Mouse (Mus musculus) hindbrain, embryonic 15.5 days (tissue): ENCODE measurements at regions not wholly inside any gene's neighbourhood (a gene's known extent, or its start where the extent isn't known, plus 50 kb on each side); places are given as distances from the start of the nearest gene placed in this dataset.

Source experiments
- ATAC-seq: fragments of 200-750 bp; cut with Nextera tagmentation; 2 replicates; pipeline ENCODE4 v1.8.0; 2017; ENCODE audit warnings: low read depth, moderate number of reproducible peaks, moderate TSS enrichment; ENCODE audit not compliant: low FRiP score
- H3K27ac ChIP-seq: fragments of 300-500 bp; sonication (generic); replicated peaks from 2 replicates; pipeline ENCODE4 v1.5.1; 2015; ENCODE audit warnings: mild to moderate bottlenecking, inconsistent platforms
- H3K27me3 ChIP-seq: fragments of 300-500 bp; sonication (generic); 2 replicates; pipeline ENCODE4 v1.6.1; 2015; ENCODE audit warnings: control low read depth, inconsistent platforms
- H3K36me3 ChIP-seq: fragments of 300-500 bp; sonication (generic); 2 replicates; pipeline ENCODE4 v1.6.1; 2015; ENCODE audit warnings: control low read depth, inconsistent platforms
- H3K4me1 ChIP-seq: fragments of 300-500 bp; sonication (generic); replicated peaks from 2 replicates; pipeline ENCODE4 v1.6.1; 2015; ENCODE audit warnings: control low read depth, inconsistent platforms
- H3K4me2 ChIP-seq: fragments of 300-500 bp; sonication (generic); 2 replicates; pipeline ENCODE4 v1.6.1; 2015; ENCODE audit warnings: moderate library complexity, mild to moderate bottlenecking, inconsistent platforms
- H3K4me3 ChIP-seq: fragments of 300-500 bp; sonication (generic); 2 replicates; pipeline ENCODE4 v1.5.1; 2015; ENCODE audit warnings: mild to moderate bottlenecking, inconsistent platforms
- H3K9ac ChIP-seq: fragments of 300-500 bp; sonication (generic); 2 replicates; pipeline ENCODE4 v1.6.1; 2015; ENCODE audit warnings: inconsistent platforms
- H3K9me3 ChIP-seq: fragments of 300-500 bp; sonication (generic); 2 replicates; pipeline ENCODE4 v1.6.1; 2016; ENCODE audit warnings: control low read depth, inconsistent platforms
- WGBS: fragments of 180-500 bp; shearing (Covaris S2); methylation state at CpG from one replicate; pipeline ENCODE4 v1.1.7; 2015; 5-methylcytosine and 5-hydroxymethylcytosine counted together

GRCm38 (mm10) chr8:65443266-65443665, 174.4 kb upstream of the March1 start:
- WGBS, result 94% methylated on average over 3 of the region's 3 CpGs
- no peaks in the 10 kb centered on the region for H3K9me3 ChIP-seq
- no peaks in the 10 kb centered on the region for H3K36me3 ChIP-seq
- H3K9ac ChIP-seq, result no peak overlapping the region
- H3K4me3 ChIP-seq, result no peak overlapping the region
- no peak overlapping the region for H3K4me2 ChIP-seq
- no peak for ATAC-seq
- H3K4me1 ChIP-seq, result no peaks in the 10 kb centered on the region
- no peaks in the 10 kb centered on the region for H3K27me3 ChIP-seq
- no peak overlapping the region for H3K27ac ChIP-seq

GRCm38 (mm10) chr8:65420870-65421269, 196.8 kb upstream of the March1 start:
- no peaks in the 10 kb centered on the region for H3K27me3 ChIP-seq
- H3K4me2 ChIP-seq, result no peak overlapping the region
- no peak overlapping the region for H3K27ac ChIP-seq
- H3K4me3 ChIP-seq, result no peak overlapping the region
- H3K4me1 ChIP-seq, result no peaks in the 10 kb centered on the region
- H3K9ac ChIP-seq, result no peak overlapping the region
- no peak for ATAC-seq
- 80% methylated on average over 6 of the region's 6 CpGs for WGBS
- no peaks in the 10 kb centered on the region for H3K9me3 ChIP-seq
- H3K36me3 ChIP-seq, result no peaks in the 10 kb centered on the region

- 92% methylated on average over 2 of the region's 2 CpGs for WGBS
- H3K9me3 ChIP-seq, result no peaks in the 10 kb centered on the region
Measured at GRCm38 (mm10) chr8:65417897-65418296, 199.8 kb upstream of the March1 start.

GRCm38 (mm10) chr8:65414201-65414600, 203.5 kb upstream of the March1 start:
- 85% methylated on average over 7 of the region's 7 CpGs for WGBS

More at GRCm38 (mm10) chr8:65417897-65418296, 199.8 kb upstream of the March1 start:
- no peaks in the 10 kb centered on the region for H3K36me3 ChIP-seq
- H3K9ac ChIP-seq, result no peak overlapping the region
- no peak for ATAC-seq
- H3K4me2 ChIP-seq, result no peak overlapping the region
- H3K4me1 ChIP-seq, result no peaks in the 10 kb centered on the region
- no peak overlapping the region for H3K4me3 ChIP-seq
- no peaks in the 10 kb centered on the region for H3K27me3 ChIP-seq
- no peak overlapping the region for H3K27ac ChIP-seq

GRCm38 (mm10) chr8:65412291-65412690, 205.4 kb upstream of the March1 start:
- no peak overlapping the region for H3K4me3 ChIP-seq
- H3K4me1 ChIP-seq, result no peaks in the 10 kb centered on the region
- H3K27me3 ChIP-seq, result no peaks in the 10 kb centered on the region
- H3K9ac ChIP-seq, result no peak overlapping the region
- H3K9me3 ChIP-seq, result no peaks in the 10 kb centered on the region
- ATAC-seq, result no peak
- H3K27ac ChIP-seq, result no peak overlapping the region
- no peak overlapping the region for H3K4me2 ChIP-seq
- no peaks in the 10 kb centered on the region for H3K36me3 ChIP-seq
- WGBS, result 88% methylated on average over 2 of the region's 2 CpGs

More at GRCm38 (mm10) chr8:65414201-65414600, 203.5 kb upstream of the March1 start:
- Histone ChIP-seq H3K4me1 (no peaks in the 10 kb centered on the region), H3K27me3 (no peaks in the 10 kb centered on the region), H3K9me3 (no peaks in the 10 kb centered on the region), H3K4me3 (no peak overlapping the region), H3K9ac (no peak overlapping the region), H3K4me2 (no peak overlapping the region), H3K36me3 (no peaks in the 10 kb centered on the region), H3K27ac (no peak overlapping the region)
- ATAC-seq, result no peak

GRCm38 (mm10) chr8:65395755-65396154, 221.9 kb upstream of the March1 start:
- no peak overlapping the region for H3K9ac ChIP-seq
- no peaks in the 10 kb centered on the region for H3K9me3 ChIP-seq
- H3K27ac ChIP-seq, result no peak overlapping the region
- H3K4me3 ChIP-seq, result no peak overlapping the region
- no peaks in the 10 kb centered on the region for H3K4me1 ChIP-seq
- no peak overlapping the region for H3K4me2 ChIP-seq
- no peaks in the 10 kb centered on the region for H3K36me3 ChIP-seq
- WGBS, result 86% methylated on average over 1 of the region's 1 CpGs
- H3K27me3 ChIP-seq, result no peaks in the 10 kb centered on the region
- no peak for ATAC-seq

- 66% methylated on average over 2 of the region's 2 CpGs for WGBS
- no peaks in the 10 kb centered on the region for H3K27me3 ChIP-seq
- no peak overlapping the region for H3K4me3 ChIP-seq
- H3K9ac ChIP-seq, result no peak overlapping the region
- no peaks in the 10 kb centered on the region for H3K4me1 ChIP-seq
- no peak overlapping the region for H3K27ac ChIP-seq
- no peaks in the 10 kb centered on the region for H3K36me3 ChIP-seq
- no peaks in the 10 kb centered on the region for H3K9me3 ChIP-seq
- no peak overlapping the region for H3K4me2 ChIP-seq
- no peak for ATAC-seq
Measured at GRCm38 (mm10) chr8:65355990-65356389, 226.6 kb upstream of the BC030870 start.

GRCm38 (mm10) chr8:65349396-65349795, 220.0 kb upstream of the BC030870 start:
- peak; percentile 56; the same call in 1 of the 2 replicates for ATAC-seq
- H3K9me3 ChIP-seq, result no peaks in the 10 kb centered on the region
- H3K4me3 ChIP-seq, result no peak overlapping the region
- H3K9ac ChIP-seq, result no peak overlapping the region
- WGBS, result 29% methylated on average over 2 of the region's 2 CpGs
- H3K27me3 ChIP-seq, result no peaks in the 10 kb centered on the region
- H3K4me2 ChIP-seq, result no peak overlapping the region
- H3K4me1 ChIP-seq, result no peaks in the 10 kb centered on the region
- H3K36me3 ChIP-seq, result no peaks in the 10 kb centered on the region
- no peak overlapping the region for H3K27ac ChIP-seq

GRCm38 (mm10) chr8:65331136-65331535, 201.8 kb upstream of the BC030870 start:
- Histone ChIP-seq H3K4me2 (no peak overlapping the region), H3K4me3 (no peak overlapping the region), H3K4me1 (no peaks in the 10 kb centered on the region), H3K27me3 (no peaks in the 10 kb centered on the region), H3K9me3 (no peaks in the 10 kb centered on the region), H3K27ac (no peak overlapping the region), H3K9ac (no peak overlapping the region), H3K36me3 (no peaks in the 10 kb centered on the region)
- WGBS, result 58% methylated on average over 1 of the region's 1 CpGs
- ATAC-seq, result no peak

- ATAC-seq, result no peak
- H3K27me3 ChIP-seq, result no peaks in the 10 kb centered on the region
- no peaks in the 10 kb centered on the region for H3K9me3 ChIP-seq
- H3K9ac ChIP-seq, result no peak overlapping the region
- no peak overlapping the region for H3K27ac ChIP-seq
- H3K4me1 ChIP-seq, result no peaks in the 10 kb centered on the region
- H3K36me3 ChIP-seq, result no peaks in the 10 kb centered on the region
- H3K4me3 ChIP-seq, result no peak overlapping the region
- WGBS, result 76% methylated on average over 2 of the region's 2 CpGs
- no peak overlapping the region for H3K4me2 ChIP-seq
Measured at GRCm38 (mm10) chr8:65288687-65289086, 159.3 kb upstream of the BC030870 start.

GRCm38 (mm10) chr8:65280390-65280789, 151.0 kb upstream of the BC030870 start:
- Histone ChIP-seq H3K4me3 (no peak overlapping the region), H3K27me3 (no peaks in the 10 kb centered on the region), H3K36me3 (no peaks in the 10 kb centered on the region), H3K9ac (no peak overlapping the region), H3K4me1 (no peaks in the 10 kb centered on the region), H3K4me2 (no peak overlapping the region), H3K9me3 (no peaks in the 10 kb centered on the region), H3K27ac (no peak overlapping the region)
- ATAC-seq, result no peak
- 91% methylated on average over 2 of the region's 2 CpGs for WGBS
